Mouse (Mus musculus): ENCODE results near the gene Aox2. TPM values are rescaled to one million over a fixed set of nuclear protein-coding genes. Genes with fewer than 3 reads are reported as not detected.

The Aox2 gene
- polyA plus RNA-seq, 1 experiment from 2014 or later: 0.04 TPM

- Histone ChIP-seq H3K27ac (replicated peaks) (no peak overlapping the region), H3K9ac (ENCODE audit: low read length) (no peak overlapping the region), H3K9me3 (ENCODE audit: control insufficient read depth, low read length) (no peaks in the 10 kb centered on the region), H3K36me3 (ENCODE audit: control insufficient read depth, insufficient read depth, low read length) (peaks cover 32% of the 10 kb centered on the region), H3K27me3 (ENCODE audit: control insufficient read depth, insufficient read depth, low read length) (no peaks in the 10 kb centered on the region), H3K4me2 (replicated peaks; ENCODE audit: low read depth) (no peak overlapping the region), H3K4me3 (ENCODE audit: low read depth, low read length) (no peak overlapping the region), H3K4me1 (replicated peaks; ENCODE audit: control insufficient read depth, insufficient read depth) (no peaks in the 10 kb centered on the region)
- WGBS: 74% methylated on average over 3 of the region's 3 CpGs
- no peak for TF ChIP-seq EP300 (optimal IDR thresholded peaks at IDR 0.05)
- TF ChIP-seq CTCF (IDR thresholded peaks at IDR 0.05; ENCODE audit: low read depth): no peak
- ATAC-seq (ENCODE audit: low FRiP score, low TSS enrichment): peak; percentile 17; the same call in 1 of the 2 replicates
- DNase-seq (ENCODE audit: low spot score): no peak
Measured at GRCm38 (mm10) chr1:58410198-58410588, 132.1 kb downstream of the Aox2 start.

GRCm38 (mm10) chr1:58410776-58411175 lies 132.7 kb downstream of the Aox2 start:
- H3K9me3 ChIP-seq (ENCODE audit: control insufficient read depth, low read length): no peaks in the 10 kb centered on the region
- H3K9ac ChIP-seq (ENCODE audit: low read length): no peak overlapping the region
- TF ChIP-seq EP300 (optimal IDR thresholded peaks at IDR 0.05): no peak
- TF ChIP-seq CTCF (IDR thresholded peaks at IDR 0.05; ENCODE audit: low read depth): no peak
- H3K36me3 ChIP-seq (ENCODE audit: control insufficient read depth, insufficient read depth, low read length): peaks cover 32% of the 10 kb centered on the region
- no peaks in the 10 kb centered on the region for H3K4me1 ChIP-seq (replicated peaks; ENCODE audit: control insufficient read depth, insufficient read depth)
- no peak overlapping the region for H3K4me3 ChIP-seq (ENCODE audit: low read depth, low read length)
- 86% methylated on average over 7 of the region's 7 CpGs for WGBS
- H3K4me2 ChIP-seq (replicated peaks; ENCODE audit: low read depth): no peak overlapping the region
- DNase-seq (ENCODE audit: low spot score) (no peak), ATAC-seq (ENCODE audit: low FRiP score, low TSS enrichment) (no peak)
- no peak overlapping the region for H3K27ac ChIP-seq (replicated peaks)
- H3K27me3 ChIP-seq (ENCODE audit: control insufficient read depth, insufficient read depth, low read length): no peaks in the 10 kb centered on the region

GRCm38 (mm10) chr1:58415442-58415841 lies 137.3 kb downstream of the Aox2 start:
- ATAC-seq (ENCODE audit: low FRiP score, low TSS enrichment) (no peak), DNase-seq (ENCODE audit: low spot score) (no peak)
- H3K27ac ChIP-seq (replicated peaks): no peak overlapping the region
- peaks cover 46% of the 10 kb centered on the region for H3K36me3 ChIP-seq (ENCODE audit: control insufficient read depth, insufficient read depth, low read length)
- H3K9ac ChIP-seq (ENCODE audit: low read length): no peak overlapping the region
- H3K4me3 ChIP-seq (ENCODE audit: low read depth, low read length): no peak overlapping the region
- WGBS: 29% methylated on average over 1 of the region's 1 CpGs
- H3K27me3 ChIP-seq (ENCODE audit: control insufficient read depth, insufficient read depth, low read length): no peaks in the 10 kb centered on the region
- TF ChIP-seq CTCF (IDR thresholded peaks at IDR 0.05; ENCODE audit: low read depth): peak; percentile 58
- TF ChIP-seq EP300 (optimal IDR thresholded peaks at IDR 0.05): no peak
- no peak overlapping the region for H3K4me2 ChIP-seq (replicated peaks; ENCODE audit: low read depth)
- no peaks in the 10 kb centered on the region for H3K4me1 ChIP-seq (replicated peaks; ENCODE audit: control insufficient read depth, insufficient read depth)
- H3K9me3 ChIP-seq (ENCODE audit: control insufficient read depth, low read length): no peaks in the 10 kb centered on the region

- Histone ChIP-seq H3K4me3 (ENCODE audit: low read depth, low read length) (no peak overlapping the region), H3K4me2 (replicated peaks; ENCODE audit: low read depth) (no peak overlapping the region), H3K27ac (replicated peaks) (no peak overlapping the region), H3K36me3 (ENCODE audit: control insufficient read depth, insufficient read depth, low read length) (peaks cover 42% of the 10 kb centered on the region), H3K27me3 (ENCODE audit: control insufficient read depth, insufficient read depth, low read length) (no peaks in the 10 kb centered on the region), H3K4me1 (replicated peaks; ENCODE audit: control insufficient read depth, insufficient read depth) (no peaks in the 10 kb centered on the region), H3K9me3 (ENCODE audit: control insufficient read depth, low read length) (no peaks in the 10 kb centered on the region), H3K9ac (ENCODE audit: low read length) (no peak overlapping the region)
- DNase-seq (ENCODE audit: low spot score) (no peak), ATAC-seq (ENCODE audit: low FRiP score, low TSS enrichment) (no peak)
- TF ChIP-seq CTCF (IDR thresholded peaks at IDR 0.05; ENCODE audit: low read depth) (no peak), EP300 (optimal IDR thresholded peaks at IDR 0.05) (no peak)
- 71% methylated on average over 2 of the region's 2 CpGs for WGBS
Measured at GRCm38 (mm10) chr1:58416048-58416447, 137.9 kb downstream of the Aox2 start.

- H3K36me3 ChIP-seq (ENCODE audit: control insufficient read depth, insufficient read depth, low read length): peaks cover 19% of the 10 kb centered on the region; the same call in 1 of the 2 replicates
- no peak for DNase-seq (ENCODE audit: low spot score)
- TF ChIP-seq CTCF (IDR thresholded peaks at IDR 0.05; ENCODE audit: low read depth) (no peak), EP300 (optimal IDR thresholded peaks at IDR 0.05) (no peak)
Measured at GRCm38 (mm10) chr1:58420032-58420431, 141.9 kb downstream of the Aox2 start.

GRCm38 (mm10) chr1:58420961-58421360 lies 142.8 kb downstream of the Aox2 start:
- Histone ChIP-seq H3K4me2 (replicated peaks; ENCODE audit: low read depth) (0 out of 2 replicates have a peak overlapping the region, but pooled peaks have one; percentile 32), H3K9me3 (ENCODE audit: control insufficient read depth, low read length) (no peaks in the 10 kb centered on the region), H3K9ac (ENCODE audit: low read length) (no peak overlapping the region), H3K27me3 (ENCODE audit: control insufficient read depth, insufficient read depth, low read length) (no peaks in the 10 kb centered on the region), H3K4me1 (replicated peaks; ENCODE audit: control insufficient read depth, insufficient read depth) (no peaks in the 10 kb centered on the region), H3K4me3 (ENCODE audit: low read depth, low read length) (no peak overlapping the region), H3K27ac (replicated peaks) (no peak overlapping the region), H3K36me3 (ENCODE audit: control insufficient read depth, insufficient read depth, low read length) (peaks cover 19% of the 10 kb centered on the region; the same call in 1 of the 2 replicates)
- TF ChIP-seq CTCF (IDR thresholded peaks at IDR 0.05; ENCODE audit: low read depth): no peak
- TF ChIP-seq EP300 (optimal IDR thresholded peaks at IDR 0.05): no peak
- no peak for DNase-seq (ENCODE audit: low spot score)
- 19% methylated on average over 7 of the region's 7 CpGs for WGBS
- ATAC-seq (ENCODE audit: low FRiP score, low TSS enrichment): no peak

More at GRCm38 (mm10) chr1:58420032-58420431, 141.9 kb downstream of the Aox2 start:
- H3K4me2 ChIP-seq (replicated peaks; ENCODE audit: low read depth): no peak overlapping the region
- no peak overlapping the region for H3K27ac ChIP-seq (replicated peaks)
- WGBS: 65% methylated on average over 10 of the region's 10 CpGs
- no peak overlapping the region for H3K9ac ChIP-seq (ENCODE audit: low read length)
- no peaks in the 10 kb centered on the region for H3K27me3 ChIP-seq (ENCODE audit: control insufficient read depth, insufficient read depth, low read length)
- no peak for ATAC-seq (ENCODE audit: low FRiP score, low TSS enrichment)
- H3K4me1 ChIP-seq (replicated peaks; ENCODE audit: control insufficient read depth, insufficient read depth): no peaks in the 10 kb centered on the region
- H3K9me3 ChIP-seq (ENCODE audit: control insufficient read depth, low read length): no peaks in the 10 kb centered on the region
- no peak overlapping the region for H3K4me3 ChIP-seq (ENCODE audit: low read depth, low read length)

Data from stomach, postnatal 0 days (tissue).